Mouse (Mus musculus): ENCODE results near the gene Htr2b. TPM values are rescaled to one million over a fixed set of nuclear protein-coding genes. Genes with fewer than 3 reads are reported as not detected.

The Htr2b gene
- polyA plus RNA-seq, 1 experiment from 2014 or later, result 0.29 TPM

DNA sequence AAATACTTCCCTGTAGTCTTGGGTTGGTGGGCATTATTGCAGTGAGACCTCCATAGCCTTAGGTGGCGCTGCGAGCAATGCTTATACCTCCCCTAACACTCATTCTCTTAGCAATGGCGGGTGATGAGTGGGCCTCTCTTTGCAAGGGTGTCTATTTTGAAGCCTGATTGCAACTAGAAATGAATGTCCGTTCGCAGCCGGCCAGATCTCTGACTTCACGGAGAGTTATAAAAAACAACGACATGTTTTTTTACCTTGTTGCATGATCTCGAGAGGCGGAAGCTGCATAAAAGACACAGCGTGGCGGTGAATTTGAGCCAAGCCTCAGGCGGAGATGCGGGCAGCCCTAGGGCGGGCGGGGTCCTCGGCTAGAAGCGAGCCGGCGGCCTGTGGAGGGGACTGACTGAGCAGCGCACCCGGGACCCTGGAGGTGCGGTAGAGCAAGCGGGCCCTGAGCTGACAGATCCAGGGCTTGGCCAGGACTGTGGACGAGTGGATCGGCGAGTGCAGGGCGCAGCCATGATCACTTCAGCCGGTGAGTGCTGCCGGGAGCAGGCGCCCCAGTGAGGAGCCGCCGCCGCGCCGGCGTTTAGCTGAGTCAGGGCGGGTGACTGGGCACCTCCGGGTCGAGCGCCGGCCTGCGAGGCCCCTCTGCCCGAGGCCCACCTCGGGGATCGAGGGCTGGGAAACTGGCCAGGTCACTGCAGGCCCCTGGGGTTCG is 47.3 kb downstream of the Htr2b start, which contains the start of gene Psmd1:
Gene Psmd1 (plus strand): TSS at position 117 of the 721 bp plus-strand sequence.
- peak; percentile 93 for ATAC-seq (ENCODE audit: borderline replicate concordance, extremely low read depth, low FRiP score, low TSS enrichment)
- peak within 1 kb of the TSS; percentile 65 for H3K27ac ChIP-seq
- H3K4me1 ChIP-seq, result peaks cover 15% of the 10 kb centered on the region
- no peaks in the 10 kb centered on the region for H3K9me3 ChIP-seq
- no peaks in the 10 kb centered on the region for H3K27me3 ChIP-seq
- H3K4me3 ChIP-seq, result peak within 1 kb of the TSS; percentile 71
- H3K4me2 ChIP-seq, result peak within 1 kb of the TSS; percentile 81
- no peaks in the 10 kb centered on the region for H3K36me3 ChIP-seq
- under 1% methylated on average over 47 of the region's 47 CpGs for WGBS
- H3K9ac ChIP-seq, result peak within 1 kb of the TSS; percentile 90

- H3K9me3 ChIP-seq, result no peaks in the 10 kb centered on the region
- H3K4me3 ChIP-seq, result no peak overlapping the region
- H3K4me2 ChIP-seq, result no peak overlapping the region
- ATAC-seq (ENCODE audit: borderline replicate concordance, extremely low read depth, low FRiP score, low TSS enrichment), result no peak
- no peaks in the 10 kb centered on the region for H3K27me3 ChIP-seq
- WGBS, result 78% methylated on average over 6 of the region's 6 CpGs
- H3K4me1 ChIP-seq, result peaks cover 15% of the 10 kb centered on the region
- H3K36me3 ChIP-seq, result no peaks in the 10 kb centered on the region
- no peak overlapping the region for H3K9ac ChIP-seq
- H3K27ac ChIP-seq, result no peak overlapping the region
These were observed 49.2 kb downstream of the Htr2b start for GRCm38 (mm10) chr1:86062523-86062922.

GRCm38 (mm10) chr1:86058856-86059769 is 52.7 kb downstream of the Htr2b start:
- 9% methylated on average over 21 of the region's 21 CpGs for WGBS
- Histone ChIP-seq H3K27ac (no peak overlapping the region), H3K9ac (peak overlapping the region; percentile 36; the same call in 1 of the 2 replicates), H3K9me3 (no peaks in the 10 kb centered on the region), H3K4me3 (peak overlapping the region; percentile 38), H3K36me3 (no peaks in the 10 kb centered on the region), H3K4me1 (no peaks in the 10 kb centered on the region), H3K4me2 (peak overlapping the region; percentile 62), H3K27me3 (no peaks in the 10 kb centered on the region)
- ATAC-seq (ENCODE audit: borderline replicate concordance, extremely low read depth, low FRiP score, low TSS enrichment), result peak; percentile 73; the same call in 1 of the 2 replicates

DNA sequence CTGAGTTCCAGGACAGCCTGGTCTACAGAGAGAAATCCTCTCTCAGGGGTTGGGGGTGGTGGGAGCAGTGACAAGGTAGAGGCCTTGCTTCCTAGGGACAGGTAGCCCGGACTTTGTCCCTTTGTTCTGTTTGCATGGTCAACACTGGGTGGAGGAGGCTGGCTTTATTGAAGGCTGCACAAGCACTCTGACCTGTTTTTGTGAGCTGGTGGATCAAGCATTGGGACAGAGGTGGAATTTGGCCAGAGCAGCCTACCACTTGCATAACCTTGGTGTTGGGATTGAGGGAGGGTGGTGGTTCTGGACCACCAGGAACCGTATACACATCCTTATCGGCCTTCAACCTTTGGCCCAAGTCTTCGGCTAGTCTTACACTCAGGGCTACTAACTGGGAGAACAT is 55.5 kb downstream of the Htr2b start:
- no peak overlapping the region for H3K4me2 ChIP-seq
- H3K36me3 ChIP-seq, result no peaks in the 10 kb centered on the region
- 76% methylated on average over 4 of the region's 4 CpGs for WGBS
- H3K4me1 ChIP-seq, result no peaks in the 10 kb centered on the region
- ATAC-seq (ENCODE audit: borderline replicate concordance, extremely low read depth, low FRiP score, low TSS enrichment), result no peak
- no peak overlapping the region for H3K27ac ChIP-seq
- H3K4me3 ChIP-seq, result no peak overlapping the region
- no peaks in the 10 kb centered on the region for H3K27me3 ChIP-seq
- no peaks in the 10 kb centered on the region for H3K9me3 ChIP-seq
- H3K9ac ChIP-seq, result no peak overlapping the region

DNA sequence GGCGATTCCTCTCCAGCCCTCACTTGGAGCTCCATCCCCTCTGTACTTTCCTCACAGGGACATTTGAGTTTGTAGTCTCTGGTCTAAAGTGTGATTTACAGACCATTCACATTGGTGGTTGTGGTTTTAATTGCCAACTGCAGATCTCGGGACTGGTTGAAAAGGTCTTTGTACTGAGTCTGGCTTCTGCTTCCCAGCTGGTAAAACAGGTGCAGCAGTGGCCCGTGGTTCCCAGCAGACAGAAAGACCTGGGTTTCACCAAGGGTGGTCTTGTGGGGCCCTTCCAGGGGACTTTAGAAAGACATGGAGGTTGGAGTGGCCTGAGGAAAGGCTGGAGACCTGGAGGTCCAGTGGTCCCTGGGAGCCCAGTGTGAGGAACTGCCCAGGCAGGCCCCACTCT is 56.8 kb downstream of the Htr2b start:
- H3K9me3 ChIP-seq, result no peaks in the 10 kb centered on the region
- no peak overlapping the region for H3K27ac ChIP-seq
- no peak overlapping the region for H3K9ac ChIP-seq
- H3K4me3 ChIP-seq, result no peak overlapping the region
- 48% methylated on average over 3 of the region's 3 CpGs for WGBS
- no peaks in the 10 kb centered on the region for H3K4me1 ChIP-seq
- no peaks in the 10 kb centered on the region for H3K27me3 ChIP-seq
- H3K4me2 ChIP-seq, result no peak overlapping the region
- ATAC-seq (ENCODE audit: borderline replicate concordance, extremely low read depth, low FRiP score, low TSS enrichment), result no peak
- no peaks in the 10 kb centered on the region for H3K36me3 ChIP-seq

- no peak overlapping the region for H3K9ac ChIP-seq
- H3K27me3 ChIP-seq, result peaks cover 8% of the 10 kb centered on the region; the same call in 1 of the 2 replicates
- 0 out of 2 replicates have a peak, but pooled peaks cover 4% of the 10 kb centered on the region for H3K4me1 ChIP-seq
- ATAC-seq (ENCODE audit: borderline replicate concordance, extremely low read depth, low FRiP score, low TSS enrichment), result no peak
- no peak overlapping the region for H3K4me3 ChIP-seq
- no peaks in the 10 kb centered on the region for H3K36me3 ChIP-seq
- no peaks in the 10 kb centered on the region for H3K9me3 ChIP-seq
- H3K27ac ChIP-seq, result no peak overlapping the region
- no peak overlapping the region for H3K4me2 ChIP-seq
- 69% methylated on average over 12 of the region's 12 CpGs for WGBS
These were observed 58.4 kb downstream of the Htr2b start for GRCm38 (mm10) chr1:86053198-86053921.

Other genes with a start within 250 kb of the Htr2b start
- gene Itm2c, start 217.7 kb downstream of the Htr2b start, polyA plus RNA-seq (2015; fragmentation: Nextera tagmentation; extraction: Ambion mirVana), result 208 and 219 TPM in 2 replicates
- gene 4933407L21Rik, start 183.5 kb downstream of the Htr2b start, polyA plus RNA-seq (2015; fragmentation: Nextera tagmentation; extraction: Ambion mirVana), result 0.14 and 0.47 TPM in 2 replicates
- 0.09 TPM in 1 of 2 replicates, not detected in the other for gene Gpr55, start 151.0 kb downstream of the Htr2b start, polyA plus RNA-seq (2015; fragmentation: Nextera tagmentation; extraction: Ambion mirVana)
- gene Spata3, start 95.2 kb downstream of the Htr2b start, polyA plus RNA-seq (2015; fragmentation: Nextera tagmentation; extraction: Ambion mirVana), result not detected in 2 replicates
- 1.2 TPM in 2 replicates for gene 2810459M11Rik, start 66.1 kb downstream of the Htr2b start, polyA plus RNA-seq (2015; fragmentation: Nextera tagmentation; extraction: Ambion mirVana)
- gene Psmd1, start 47.6 kb downstream of the Htr2b start, polyA plus RNA-seq (2015; fragmentation: Nextera tagmentation; extraction: Ambion mirVana), result 172 and 176 TPM in 2 replicates
- gene Gm21972, start 21.7 kb upstream of the Htr2b start, polyA plus RNA-seq (2015; fragmentation: Nextera tagmentation; extraction: Ambion mirVana), result 0.33 and 0.44 TPM in 2 replicates
- gene Armc9, start 42.8 kb upstream of the Htr2b start, polyA plus RNA-seq (2015; fragmentation: Nextera tagmentation; extraction: Ambion mirVana), result 20.3 and 22.9 TPM in 2 replicates
- 4.5 and 5.6 TPM in 2 replicates for gene B3gnt7, start 190.9 kb upstream of the Htr2b start, polyA plus RNA-seq (2015; fragmentation: Nextera tagmentation; extraction: Ambion mirVana)
- 342 and 365 TPM in 2 replicates for gene Ncl, start 247.4 kb upstream of the Htr2b start, polyA plus RNA-seq (2015; fragmentation: Nextera tagmentation; extraction: Ambion mirVana)

All from lung, embryonic 15.5 days (tissue).